Mouse (Mus musculus): ENCODE measurements around the gene Gnl1. TPM values are rescaled to one million over a fixed set of nuclear protein-coding genes. Genes with fewer than 3 reads are reported as not detected.
A peak's percentile ranks its signal among the peaks of the same experiment; 100 is the strongest.

Gnl1 gene
- total and polyA plus RNA-seq, 3 experiments: 15.9 to 33.4 (median 24.3) TPM

GRCm38 (mm10) chr17:35980363-35980754 lies 708 bp downstream of the Gnl1 start:
- Histone ChIP-seq H3K4me1 (ENCODE audit: control insufficient read depth in 1 of 2, insufficient read depth in 2 of 2) (peaks cover 3 to 20% of the 10 kb centered on the region in 2 experiments; a peak in 3 of 4 replicates), H3K36me3 (replicated peaks in 1 of 2; ENCODE audit: control insufficient read depth in 1 of 2, insufficient read depth in 1 of 2, low read length in 1 of 2) (peaks cover 26 to 52% of the 10 kb centered on the region in 2 experiments), H3K9me3 (replicated peaks; ENCODE audit: low read length) (no peaks in the 10 kb centered on the region), H3K4me3 (replicated peaks in 1 of 3; ENCODE audit: low read depth in 2 of 3, low read length in 2 of 3, poor library complexity in 1 of 3) (peak overlapping the region; percentile 77 to 96 (median 93)), H3K4me2 (ENCODE audit: insufficient read depth, low read depth, poor library complexity, severe bottlenecking) (peak overlapping the region; percentile 65), H3K9ac (ENCODE audit: insufficient read depth, low read depth) (peak overlapping the region; percentile 69), H3K79me2 (replicated peaks; ENCODE audit: control insufficient read depth, extremely low read depth, insufficient read depth, poor library complexity, severe bottlenecking) (peaks cover 25% of the 10 kb centered on the region), H3K27me3 (replicated peaks) (no peaks in the 10 kb centered on the region), H3K27ac (ENCODE audit: insufficient read depth, low read depth) (peak overlapping the region; percentile 71)
- dilution Hi-C loops (cut with MboI; ENCODE audit: extremely low pct_ligation_motif_present, extremely low pct_unique_long_range_greater_than_20kb, low sequenced_read_pairs) (no loop called here), in situ Hi-C loops (cut with MboI; ENCODE audit: low pct_ligation_motif_present, low pct_unique_long_range_greater_than_20kb, low sequenced_read_pairs) (no loop called here)
- DNase-seq (ENCODE audit: extremely low read depth): no peak
- no peak for TF ChIP-seq SIN3A (IDR thresholded peaks at IDR 0.05; ENCODE audit: low read length)
- 0 out of 2 replicates have a peak, but pooled peaks have one; percentile 17 for TF ChIP-seq UBTF (IDR thresholded peaks at IDR 0.05; ENCODE audit: low read depth, low read length)
- 0 out of 2 replicates have a peak, but pooled peaks have one; percentile 7 for TF ChIP-seq NELFE (IDR thresholded peaks at IDR 0.05; ENCODE audit: low read depth, low read length)

- peaks cover 33 to 56% of the 10 kb centered on the region in 2 experiments for H3K36me3 ChIP-seq (replicated peaks in 1 of 2; ENCODE audit: control insufficient read depth in 1 of 2, insufficient read depth in 1 of 2, low read length in 1 of 2)
- H3K27me3 ChIP-seq (replicated peaks): no peaks in the 10 kb centered on the region
- H3K27ac ChIP-seq (ENCODE audit: insufficient read depth, low read depth): no peak overlapping the region
- dilution Hi-C loops (cut with MboI; ENCODE audit: extremely low pct_ligation_motif_present, extremely low pct_unique_long_range_greater_than_20kb, low sequenced_read_pairs): no loop called here
- H3K79me2 ChIP-seq (replicated peaks; ENCODE audit: control insufficient read depth, extremely low read depth, insufficient read depth, poor library complexity, severe bottlenecking): peaks cover 25% of the 10 kb centered on the region
- no peak for TF ChIP-seq NRF1 (IDR thresholded peaks at IDR 0.05; ENCODE audit: low read depth, low read length)
- no peak for TF ChIP-seq MAX (IDR thresholded peaks at IDR 0.05; ENCODE audit: low read length)
- no peak for TF ChIP-seq SMC3 (IDR thresholded peaks at IDR 0.05; ENCODE audit: low read depth, low read length)
- no peak for TF ChIP-seq ZMIZ1 (IDR thresholded peaks at IDR 0.05; ENCODE audit: low read depth, low read length)
- TF ChIP-seq ZKSCAN1 (IDR thresholded peaks at IDR 0.05; ENCODE audit: borderline replicate concordance, low read depth, low read length): no peak
- TF ChIP-seq POLR2AphosphoS2 (IDR thresholded peaks at IDR 0.05; ENCODE audit: low read depth, low read length): no peak
- TF ChIP-seq ETS1 (conservative IDR thresholded peaks at IDR 0.05; ENCODE audit: low read depth, low read length): no peak
- TF ChIP-seq GABPA (IDR thresholded peaks at IDR 0.05; ENCODE audit: insufficient replicate concordance, low read depth, low read length): no peak
- no peak overlapping the region for H3K4me3 ChIP-seq (replicated peaks in 1 of 3; ENCODE audit: low read depth in 2 of 3, low read length in 2 of 3, poor library complexity in 1 of 3)
- no peak for DNase-seq (ENCODE audit: extremely low read depth)
- peaks cover 3 to 20% of the 10 kb centered on the region in 2 experiments; a peak in 3 of 4 replicates for H3K4me1 ChIP-seq (ENCODE audit: control insufficient read depth in 1 of 2, insufficient read depth in 2 of 2)
- H3K9ac ChIP-seq (ENCODE audit: insufficient read depth, low read depth): no peak overlapping the region
- H3K4me2 ChIP-seq (ENCODE audit: insufficient read depth, low read depth, poor library complexity, severe bottlenecking): no peak overlapping the region
- in situ Hi-C loops (cut with MboI; ENCODE audit: low pct_ligation_motif_present, low pct_unique_long_range_greater_than_20kb, low sequenced_read_pairs): no loop called here
- H3K9me3 ChIP-seq (replicated peaks; ENCODE audit: low read length): no peaks in the 10 kb centered on the region
Observed at GRCm38 (mm10) chr17:35981776-35982175, 2.1 kb downstream of the Gnl1 start.

- DNase-seq (ENCODE audit: extremely low read depth): no peak
- Histone ChIP-seq H3K27me3 (replicated peaks) (no peaks in the 10 kb centered on the region), H3K9me3 (replicated peaks; ENCODE audit: low read length) (no peaks in the 10 kb centered on the region), H3K79me2 (replicated peaks; ENCODE audit: control insufficient read depth, extremely low read depth, insufficient read depth, poor library complexity, severe bottlenecking) (peaks cover 21% of the 10 kb centered on the region), H3K4me1 (ENCODE audit: control insufficient read depth in 1 of 2, insufficient read depth in 2 of 2) (peaks cover 4 to 10% of the 10 kb centered on the region in 2 experiments; a peak in 2 of 4 replicates), H3K36me3 (replicated peaks in 1 of 2; ENCODE audit: control insufficient read depth in 1 of 2, insufficient read depth in 1 of 2, low read length in 1 of 2) (peaks cover 23 to 37% of the 10 kb centered on the region in 2 experiments), H3K4me3 (replicated peaks in 1 of 3; ENCODE audit: low read depth in 2 of 3, low read length in 2 of 3, poor library complexity in 1 of 3) (no peak overlapping the region), H3K9ac (ENCODE audit: insufficient read depth, low read depth) (no peak overlapping the region), H3K27ac (ENCODE audit: insufficient read depth, low read depth) (no peak overlapping the region), H3K4me2 (ENCODE audit: insufficient read depth, low read depth, poor library complexity, severe bottlenecking) (no peak overlapping the region)
- dilution Hi-C loops (cut with MboI; ENCODE audit: extremely low pct_ligation_motif_present, extremely low pct_unique_long_range_greater_than_20kb, low sequenced_read_pairs) (no loop called here), in situ Hi-C loops (cut with MboI; ENCODE audit: low pct_ligation_motif_present, low pct_unique_long_range_greater_than_20kb, low sequenced_read_pairs) (no loop called here)
- no peak for TF ChIP-seq JUND (conservative IDR thresholded peaks at IDR 0.05; ENCODE audit: low read depth, low read length)
- TF ChIP-seq GABPA (IDR thresholded peaks at IDR 0.05; ENCODE audit: insufficient replicate concordance, low read depth, low read length): no peak
Observed at GRCm38 (mm10) chr17:35991781-35992180, 12.1 kb downstream of the Gnl1 start.
